In genomic region chr7:80611646-80612045, GRCm38 (mm10) we compare ENCODE assay signal across 10 mouse cellular contexts.
DNase-seq lines count a peak whose midpoint lies in the region; ATAC-seq and TF ChIP-seq lines count a peak whose summit lies in the region.
"Had no signal": no experiment of that assay in that cellular context is flagged by ENCODE, and none has a peak within 500 bp of the region (broad histone marks: within the 10 kb centered on the region; RNA-seq: fewer than 3 reads in every experiment).

No protein-coding gene starts in this region.

- H3K4me1 ChIP-seq in lung, embryonic 14.5 days (ENCODE audit: insufficient read depth), result no peaks in the 10 kb centered on the region
- H3K4me1 ChIP-seq in lung, postnatal 0 days (ENCODE audit: insufficient read depth, low read depth, low read length), result no peaks in the 10 kb centered on the region
- H3K4me1 ChIP-seq in embryonic facial prominence, embryonic 10.5 days, result peaks cover 45% of the 10 kb centered on the region
- H3K4me1 ChIP-seq in forebrain, embryonic 12.5 days, result peaks cover 8% of the 10 kb centered on the region

- TF ChIP-seq CTCF in lung, embryonic 14.5 days (IDR thresholded peaks at IDR 0.05; ENCODE audit: low read depth), result no peak
- no peak for TF ChIP-seq CTCF in lung, postnatal 0 days (IDR thresholded peaks at IDR 0.05)

- H3K4me2 ChIP-seq in lung, embryonic 14.5 days, result no peak overlapping the region
- H3K4me2 ChIP-seq in lung, postnatal 0 days (replicated peaks; ENCODE audit: low read depth, low read length), result no peak overlapping the region
- no peak overlapping the region for H3K4me2 ChIP-seq in forebrain, embryonic 12.5 days

- no peak overlapping the region for H3K4me3 ChIP-seq in lung, embryonic 14.5 days (ENCODE audit: low read depth, low read length)
- no peak overlapping the region for H3K4me3 ChIP-seq in lung, postnatal 0 days (ENCODE audit: low read depth, low read length)
- no peak overlapping the region for H3K4me3 ChIP-seq in embryonic facial prominence, embryonic 10.5 days
- no peak overlapping the region for H3K4me3 ChIP-seq in forebrain, embryonic 12.5 days (replicated peaks)
- H3K4me3 ChIP-seq: erythroblast, embryonic 14.5 days had no signal

- TF ChIP-seq EP300 in lung, postnatal 0 days (IDR thresholded peaks at IDR 0.05), result no peak

- no peak overlapping the region for H3K9ac ChIP-seq in lung, embryonic 14.5 days
- H3K9ac ChIP-seq in lung, postnatal 0 days (replicated peaks; ENCODE audit: low read depth), result no peak overlapping the region
- H3K9ac ChIP-seq in forebrain, embryonic 12.5 days, result no peak overlapping the region

- no peak for ATAC-seq in lung, embryonic 14.5 days (ENCODE audit: insufficient read depth)
- ATAC-seq in lung, postnatal 0 days, result no peak
- no peak for ATAC-seq in forebrain, embryonic 12.5 days (ENCODE audit: low FRiP score)

- DNase-seq in heart, adult 11 months, result peak; percentile 94
- DNase-seq in heart, postnatal 4 days, result no peak
- DNase-seq in lung, embryonic 14.5 days, result no peak
- no peak for DNase-seq in lung, postnatal 0 days (ENCODE audit: low spot score)
- DNase-seq in embryonic facial prominence, embryonic 10.5 days (ENCODE audit: low spot score), result no peak
- peak; percentile 17 to 23 for DNase-seq in kidney, postnatal 36 days
- DNase-seq in retina, postnatal 1 day, result no peak
- DNase-seq: lung, postnatal 14 days had no signal

- peak overlapping the region; percentile 36 for H3K27ac ChIP-seq in lung, embryonic 14.5 days (ENCODE audit: low read depth)
- H3K27ac ChIP-seq in lung, postnatal 0 days (ENCODE audit: low read length), result no peak overlapping the region
- peak overlapping the region; percentile 21 for H3K27ac ChIP-seq in embryonic facial prominence, embryonic 10.5 days (replicated peaks)
- H3K27ac ChIP-seq in forebrain, embryonic 12.5 days, result no peak overlapping the region

- no peaks in the 10 kb centered on the region for H3K27me3 ChIP-seq in lung, embryonic 14.5 days (ENCODE audit: insufficient read depth, low read length)
- H3K27me3 ChIP-seq in lung, postnatal 0 days (replicated peaks; ENCODE audit: insufficient read depth, low read length), result no peaks in the 10 kb centered on the region
- no peaks in the 10 kb centered on the region for H3K27me3 ChIP-seq in embryonic facial prominence, embryonic 10.5 days (replicated peaks; ENCODE audit: low read depth, poor library complexity, severe bottlenecking)
- H3K27me3 ChIP-seq in forebrain, embryonic 12.5 days, result no peaks in the 10 kb centered on the region

- no peaks in the 10 kb centered on the region for H3K9me3 ChIP-seq in lung, embryonic 14.5 days (ENCODE audit: low read depth, low read length)
- H3K9me3 ChIP-seq in lung, postnatal 0 days (ENCODE audit: low read length), result no peaks in the 10 kb centered on the region
- no peaks in the 10 kb centered on the region for H3K9me3 ChIP-seq in embryonic facial prominence, embryonic 10.5 days
- H3K9me3 ChIP-seq in forebrain, embryonic 12.5 days, result no peaks in the 10 kb centered on the region

- WGBS in lung, embryonic 14.5 days, result 73% methylated on average over 7 of the region's 7 CpGs
- WGBS in lung, postnatal 0 days, result 77% methylated on average over 7 of the region's 7 CpGs
- WGBS in embryonic facial prominence, embryonic 10.5 days, result 63% methylated on average over 7 of the region's 7 CpGs
- 80% methylated on average over 7 of the region's 7 CpGs for WGBS in forebrain, embryonic 12.5 days

- peaks cover 30% of the 10 kb centered on the region; the same call in 1 of the 2 replicates for H3K36me3 ChIP-seq in lung, embryonic 14.5 days (ENCODE audit: insufficient read depth)
- peaks cover 10% of the 10 kb centered on the region; the same call in 1 of the 2 replicates for H3K36me3 ChIP-seq in lung, postnatal 0 days (ENCODE audit: insufficient read depth, low read length)
- H3K36me3 ChIP-seq in embryonic facial prominence, embryonic 10.5 days (replicated peaks), result peaks cover 12% of the 10 kb centered on the region; the same call in 1 of the 2 replicates
- H3K36me3 ChIP-seq in forebrain, embryonic 12.5 days (replicated peaks), result no peaks in the 10 kb centered on the region

Comparison
In these comparisons a context has a peak if more than half of its experiments do, and no peak if none do; other contexts are left out.
1. DNase-seq: peak in heart, adult 11 months (single experiment) and kidney, postnatal 36 days (2 of 2); none in heart, postnatal 4 days (single experiment), lung, embryonic 14.5 days (single experiment), lung, postnatal 0 days (single experiment), embryonic facial prominence, embryonic 10.5 days (single experiment) and retina, postnatal 1 day (single experiment).
2. H3K27ac ChIP-seq: peak in lung, embryonic 14.5 days (single experiment) and embryonic facial prominence, embryonic 10.5 days (single experiment); none in lung, postnatal 0 days (single experiment) and forebrain, embryonic 12.5 days (single experiment).